Mouse (Mus musculus) lung, postnatal 0 days (tissue): Measurements from ENCODE around the gene Lrrc34. TPM values are rescaled to one million over a fixed set of nuclear protein-coding genes. Genes with fewer than 3 reads are reported as not detected.
A peak's percentile ranks its signal among the peaks of the same experiment; 100 is the strongest.

Experiments used
- ATAC-seq: fragments of 200-750 bp; cut with Nextera tagmentation; 2 replicates; pipeline ENCODE4 v1.8.0; 2017; ENCODE audit warnings: moderate library complexity
- DNase-seq: peaks from one replicate; pipeline ENCODE4 v3.0.0-alpha.2; 2016; ENCODE audit warnings: low spot score
- H3K27ac ChIP-seq: fragments of 300-500 bp; sonication (generic); 2 replicates; pipeline ENCODE4 v1.5.1; 2014; ENCODE audit warnings: antibody characterized with exemption, mild to moderate bottlenecking, low read length, mixed read lengths
- H3K27me3 ChIP-seq: fragments of 300-500 bp; sonication (generic); replicated peaks from 2 replicates; pipeline ENCODE4 v1.6.1; 2014; ENCODE audit warnings: low read length, mixed read lengths; ENCODE audit not compliant: insufficient read depth
- H3K36me3 ChIP-seq: fragments of 300-500 bp; sonication (generic); 2 replicates; pipeline ENCODE4 v1.6.1; 2014; ENCODE audit warnings: low read length, mixed read lengths; ENCODE audit not compliant: insufficient read depth
- H3K4me1 ChIP-seq: fragments of 300-500 bp; sonication (generic); 2 replicates; pipeline ENCODE4 v1.6.1; 2014; ENCODE audit warnings: antibody characterized with exemption, low read depth, low read length, mixed read lengths; ENCODE audit not compliant: insufficient read depth
- H3K4me2 ChIP-seq: fragments of 300-500 bp; sonication (generic); replicated peaks from 2 replicates; pipeline ENCODE4 v1.6.1; 2014; ENCODE audit warnings: low read depth, mild to moderate bottlenecking, low read length, moderate library complexity, mixed read lengths
- H3K4me3 ChIP-seq: fragments of 300-500 bp; sonication (generic); 2 replicates; pipeline ENCODE4 v1.5.1; 2014; ENCODE audit warnings: low read depth, low read length
- H3K9ac ChIP-seq: fragments of 300-500 bp; sonication (generic); replicated peaks from 2 replicates; pipeline ENCODE4 v1.6.1; 2014; ENCODE audit warnings: low read depth, mild to moderate bottlenecking
- H3K9me3 ChIP-seq: fragments of 300-500 bp; sonication (generic); 2 replicates; pipeline ENCODE4 v1.6.1; 2016; ENCODE audit warnings: low read length, mixed read lengths
- CTCF ChIP-seq: IDR thresholded peaks from 2 replicates; pipeline ENCODE4 v1.5.1; 2016; ENCODE audit warnings: antibody characterized with exemption, mild to moderate bottlenecking
- EP300 ChIP-seq: IDR thresholded peaks from 2 replicates; pipeline ENCODE4 v1.6.1; 2016; ENCODE audit warnings: antibody characterized with exemption, mild to moderate bottlenecking, control low read depth
- WGBS: fragments of 180-500 bp; shearing (Covaris S2); extraction: QIAGEN DNeasy Blood & Tissue Kit; methylation state at CpG from one replicate; pipeline ENCODE4 v1.1.7; 2014; 5-methylcytosine and 5-hydroxymethylcytosine counted together
- polyA plus RNA-seq: library from polyadenylated mRNA; unstranded; fragments of >200 nt; fragmentation: Nextera tagmentation; extraction: Ambion mirVana; gene quantifications from 2 replicates; pipeline ENCODE4 v1.2.1, GENCODE M21; 2015

Lrrc34 gene
- polyA plus RNA-seq, 1 experiment from 2014 or later = 7.9 TPM

- Histone ChIP-seq H3K36me3 (no peaks in the 10 kb centered on the region), H3K27me3 (no peaks in the 10 kb centered on the region), H3K9me3 (no peaks in the 10 kb centered on the region), H3K4me2 (peak overlapping the region; percentile 88), H3K9ac (peak overlapping the region; percentile 59), H3K4me3 (peak overlapping the region; percentile 77), H3K27ac (no peak overlapping the region), H3K4me1 (0 out of 2 replicates have a peak, but pooled peaks cover 3% of the 10 kb centered on the region)
- peak; percentile 46 for DNase-seq
- peak; percentile 59 for ATAC-seq
- TF ChIP-seq EP300 (no peak), CTCF (no peak)
- under 1% methylated on average over 61 of the region's 62 CpGs for WGBS
Measured at GRCm38 (mm10) chr3:30595111-30595832, 52.4 kb downstream of the Lrrc34 start.

GRCm38 (mm10) chr3:30593719-30594485 is 53.8 kb downstream of the Lrrc34 start:
- Histone ChIP-seq H3K4me1 (no peaks in the 10 kb centered on the region), H3K4me2 (no peak overlapping the region), H3K36me3 (no peaks in the 10 kb centered on the region), H3K9me3 (no peaks in the 10 kb centered on the region), H3K9ac (no peak overlapping the region), H3K27me3 (no peaks in the 10 kb centered on the region), H3K27ac (no peak overlapping the region), H3K4me3 (no peak overlapping the region)
- DNase-seq (peak; percentile 49), ATAC-seq (0 out of 2 replicates have a peak, but pooled peaks have one; percentile 32)
- TF ChIP-seq EP300 (no peak), CTCF (peak; percentile 48)
- WGBS = 77% methylated on average over 4 of the region's 4 CpGs

DNA sequence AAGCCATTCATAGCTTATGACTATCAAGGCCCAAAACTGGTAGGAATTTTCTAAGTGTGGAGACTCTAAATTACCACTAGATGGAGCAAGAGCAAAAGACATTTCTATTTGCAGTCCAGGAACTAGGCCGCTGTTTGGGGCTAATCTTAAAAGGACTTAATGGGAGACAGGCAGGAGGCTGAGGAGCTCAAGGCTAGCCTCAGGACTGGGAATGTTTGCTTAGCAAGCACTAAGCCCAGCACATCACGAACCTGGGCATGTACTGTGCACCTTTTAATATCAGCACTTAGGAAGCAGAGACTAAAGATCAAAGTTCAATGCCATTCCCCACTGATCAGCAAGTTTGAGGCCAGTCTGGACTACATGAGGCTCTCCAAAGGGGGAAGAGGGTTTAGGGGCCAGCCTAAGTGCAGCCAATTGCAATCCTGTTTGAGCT is 55.2 kb downstream of the Lrrc34 start:
- Histone ChIP-seq H3K9me3 (no peaks in the 10 kb centered on the region), H3K36me3 (no peaks in the 10 kb centered on the region), H3K27me3 (no peaks in the 10 kb centered on the region), H3K4me2 (no peak overlapping the region), H3K4me3 (no peak overlapping the region), H3K9ac (no peak overlapping the region), H3K4me1 (no peaks in the 10 kb centered on the region), H3K27ac (no peak overlapping the region)
- peak; percentile 84 for TF ChIP-seq CTCF
- TF ChIP-seq EP300 = no peak
- WGBS = 0% methylated on average over 2 of the region's 2 CpGs
- DNase-seq = peak; percentile 94
- peak; percentile 63 for ATAC-seq

DNA sequence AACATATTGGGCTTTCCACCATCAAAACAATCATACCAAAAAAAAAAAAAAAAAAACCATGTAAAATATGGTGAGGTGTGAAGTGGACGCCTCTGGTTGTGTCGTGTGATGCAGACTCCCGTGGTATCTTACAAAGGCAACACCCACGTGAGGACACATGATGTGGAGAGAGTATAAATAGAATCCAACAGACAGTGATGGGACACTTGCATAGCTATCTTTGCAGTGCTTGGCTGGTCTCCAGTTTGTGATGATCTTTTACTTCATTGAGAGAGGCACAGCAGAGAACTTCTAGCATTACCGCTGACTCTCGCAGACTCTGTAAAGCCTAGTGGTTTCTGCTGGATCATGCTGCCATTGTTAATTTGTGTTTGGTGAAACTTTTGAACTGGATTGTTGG is 58.8 kb downstream of the Lrrc34 start:
- no peaks in the 10 kb centered on the region for H3K4me1 ChIP-seq
- H3K36me3 ChIP-seq = no peaks in the 10 kb centered on the region
- TF ChIP-seq EP300 = no peak
- TF ChIP-seq CTCF = no peak
- no peaks in the 10 kb centered on the region for H3K27me3 ChIP-seq
- no peaks in the 10 kb centered on the region for H3K9me3 ChIP-seq
- DNase-seq (no peak), ATAC-seq (no peak)
- WGBS = 68% methylated on average over 6 of the region's 6 CpGs
- no peak overlapping the region for H3K27ac ChIP-seq
- no peak overlapping the region for H3K9ac ChIP-seq
- H3K4me3 ChIP-seq = no peak overlapping the region
- no peak overlapping the region for H3K4me2 ChIP-seq

Other genes starting within 250 kb of the Lrrc34 start
- 22.4 and 29.5 TPM in 2 replicates for gene Mecom, start 99.9 kb downstream of the Lrrc34 start, polyA plus RNA-seq
- gene Actrt3, start 47.9 kb downstream of the Lrrc34 start, polyA plus RNA-seq = not detected in 2 replicates
- gene Mynn, start 45.8 kb downstream of the Lrrc34 start, polyA plus RNA-seq = 17.0 and 19.9 TPM in 2 replicates
- gene Lrriq4, start 3.4 kb downstream of the Lrrc34 start, polyA plus RNA-seq = not detected in 2 replicates
- 0.17 and 0.55 TPM in 2 replicates for gene Lrrc31, start 52.0 kb upstream of the Lrrc34 start, polyA plus RNA-seq
- not detected in 2 replicates for gene Samd7, start 98.4 kb upstream of the Lrrc34 start, polyA plus RNA-seq
- gene Sec62, start 145.0 kb upstream of the Lrrc34 start, polyA plus RNA-seq = 145 and 152 TPM in 2 replicates
- gene Gpr160, start 208.1 kb upstream of the Lrrc34 start, polyA plus RNA-seq = 5.5 and 6.7 TPM in 2 replicates